Mouse (Mus musculus) 3T3-L1 (cell line): Measurements from ENCODE around the gene Neurog2.
A peak's percentile ranks its signal among the peaks of the same experiment; 100 is the strongest.

Experiments used
- DNase-seq: peaks from one replicate; pipeline ENCODE4 v3.0.0-alpha.2; 2015; ENCODE audit warnings: low read depth, low spot score

The Neurog2 gene

GRCm38 (mm10) chr3:127633080-127634032 is at the start of gene Neurog2:
TSS of gene Neurog2 (plus strand) at chr3:127633135.
- DNase-seq: no peak

- no peak for DNase-seq
Observed at GRCm38 (mm10) chr3:127597136-127597535, 35.8 kb upstream of the Neurog2 start.

- peak; percentile 29 for DNase-seq
Observed at GRCm38 (mm10) chr3:127608109-127608508, 24.8 kb upstream of the Neurog2 start.

GRCm38 (mm10) chr3:127625296-127625695 is 7.6 kb upstream of the Neurog2 start:
- peak; percentile 13 for DNase-seq

GRCm38 (mm10) chr3:127625701-127626399 is 7.1 kb upstream of the Neurog2 start:
- DNase-seq: peak; percentile 21

GRCm38 (mm10) chr3:127626524-127626923 is 6.4 kb upstream of the Neurog2 start:
- no peak for DNase-seq

GRCm38 (mm10) chr3:127627151-127627955 is 5.6 kb upstream of the Neurog2 start:
- DNase-seq: no peak

- no peak for DNase-seq
Observed at GRCm38 (mm10) chr3:127627956-127628310, 5.0 kb upstream of the Neurog2 start.

- DNase-seq: no peak
Observed at GRCm38 (mm10) chr3:127628311-127629184, 4.4 kb upstream of the Neurog2 start.

GRCm38 (mm10) chr3:127630190-127630589 is 2.7 kb upstream of the Neurog2 start:
- no peak for DNase-seq

GRCm38 (mm10) chr3:127630735-127631372 is 2.1 kb upstream of the Neurog2 start:
- DNase-seq: no peak

- DNase-seq: no peak
Observed at GRCm38 (mm10) chr3:127631582-127631981, 1.4 kb upstream of the Neurog2 start.

- DNase-seq: no peak
Observed at GRCm38 (mm10) chr3:127632531-127632930, 404 bp upstream of the Neurog2 start.

- DNase-seq: peak; percentile 28
Observed at GRCm38 (mm10) chr3:127634101-127634983, 1.4 kb downstream of the Neurog2 start.

GRCm38 (mm10) chr3:127634984-127635349 is 2.0 kb downstream of the Neurog2 start:
- DNase-seq: no peak

GRCm38 (mm10) chr3:127639875-127640761 is 7.2 kb downstream of the Neurog2 start:
- no peak for DNase-seq

GRCm38 (mm10) chr3:127640762-127641700 is 8.1 kb downstream of the Neurog2 start:
- no peak for DNase-seq
